Mouse (Mus musculus) embryo, embryonic 11 days (tissue): Measurements from ENCODE around the gene Sp6.

ENCODE experiments used
- DNase-seq: peaks from one replicate; pipeline ENCODE4 v3.0.0-alpha.2; 2015

Sp6 gene

DNA sequence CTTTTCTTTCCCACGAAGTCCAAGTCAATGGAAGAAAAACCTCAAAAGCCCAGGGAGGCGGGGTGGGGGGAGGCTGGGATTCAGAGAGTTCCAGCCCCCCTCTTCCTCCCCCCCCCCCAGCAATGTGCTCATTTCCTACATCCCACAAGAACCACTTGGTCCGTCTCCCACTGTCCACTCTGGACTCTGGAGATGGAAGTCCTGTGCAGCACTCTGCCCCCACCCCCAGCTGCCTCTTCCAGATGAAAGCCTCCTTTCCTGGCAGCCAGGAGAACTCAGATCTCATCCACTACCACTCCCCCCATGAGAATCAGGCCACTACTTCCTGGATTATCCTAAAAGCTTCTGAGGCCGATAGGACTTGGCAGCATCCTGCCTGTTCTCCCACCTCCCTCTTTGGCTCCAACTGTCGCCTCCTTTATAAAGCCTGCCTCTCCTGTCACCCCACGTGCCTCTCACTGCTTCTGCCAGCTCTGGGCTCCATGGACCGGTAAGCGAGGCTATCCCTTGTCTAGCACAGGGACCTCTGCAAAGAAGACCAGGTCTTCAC is at the start of gene Sp6:
Sp6 (plus strand) TSS at position 274 of the 550 bp plus-strand sequence.
- no peak for DNase-seq

DNA sequence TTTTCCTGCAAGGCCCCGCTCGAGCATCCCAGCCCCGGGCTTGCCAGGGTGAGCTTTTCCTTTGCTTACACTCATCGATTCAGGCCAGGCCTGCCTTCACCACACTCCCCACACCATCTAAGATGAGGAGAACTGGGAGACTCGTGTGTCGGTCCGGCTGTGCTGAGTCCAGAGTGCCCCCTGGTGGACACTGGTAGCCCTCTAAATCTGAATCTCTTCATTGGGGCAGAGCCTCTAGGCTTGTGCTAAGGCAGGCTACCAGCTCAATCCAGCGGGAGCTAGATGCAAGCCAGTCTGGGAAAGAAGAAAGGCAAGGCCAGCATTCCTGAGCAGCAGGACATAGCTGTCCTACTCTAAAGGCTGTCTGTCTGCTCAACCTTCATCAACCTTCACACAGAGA is 49.6 kb upstream of the Sp6 start:
- peak; percentile 88 for DNase-seq

DNA sequence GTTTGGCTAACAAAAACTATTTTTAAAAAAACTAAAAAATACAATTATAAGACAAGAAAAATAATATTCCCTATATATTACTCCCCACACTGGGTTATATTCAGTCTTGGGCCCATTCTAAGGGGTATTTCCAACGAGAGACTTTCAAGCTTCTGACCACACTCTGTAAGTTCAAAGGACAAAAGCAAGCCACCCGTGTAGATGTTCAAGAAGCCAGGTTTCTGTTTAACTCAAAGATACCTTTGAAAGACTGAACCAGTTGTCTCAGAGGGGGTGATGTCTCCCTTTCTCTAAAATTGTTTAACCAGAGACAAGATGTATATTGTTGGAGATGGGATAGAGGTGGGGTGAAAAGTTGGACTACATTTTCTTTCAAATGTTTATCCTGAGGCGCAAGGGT is 47.0 kb upstream of the Sp6 start:
- DNase-seq = no peak

DNA sequence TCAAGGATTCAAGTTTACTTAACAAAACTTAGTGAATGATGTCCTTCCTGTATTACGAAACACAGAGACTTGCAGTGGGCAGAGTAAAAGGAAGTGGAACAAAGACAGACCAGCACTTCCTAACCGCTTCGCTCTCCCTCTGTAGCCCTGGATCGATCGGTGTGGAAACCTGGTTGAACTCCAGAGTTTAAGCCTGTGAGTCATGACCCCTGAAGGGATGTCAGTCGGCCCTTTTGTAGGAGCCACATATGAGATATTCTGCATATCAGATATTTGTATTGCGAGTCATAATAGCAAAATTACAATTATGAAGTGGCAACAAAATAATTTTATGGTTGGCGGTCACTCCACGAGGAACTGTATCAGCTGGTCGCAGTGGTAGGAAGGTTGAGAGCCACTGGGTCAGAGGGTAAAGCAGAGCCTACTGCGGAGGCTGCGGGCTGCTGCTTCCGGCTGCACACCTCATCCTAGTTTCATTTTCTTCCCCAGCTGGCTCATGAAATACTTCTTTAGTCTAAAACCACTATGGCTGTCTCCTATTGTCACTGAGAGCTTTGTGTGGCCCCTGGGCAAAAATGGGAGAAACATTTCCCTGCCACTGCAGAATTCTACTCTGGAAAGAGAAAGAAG is 46.2 kb upstream of the Sp6 start:
- no peak for DNase-seq

DNA sequence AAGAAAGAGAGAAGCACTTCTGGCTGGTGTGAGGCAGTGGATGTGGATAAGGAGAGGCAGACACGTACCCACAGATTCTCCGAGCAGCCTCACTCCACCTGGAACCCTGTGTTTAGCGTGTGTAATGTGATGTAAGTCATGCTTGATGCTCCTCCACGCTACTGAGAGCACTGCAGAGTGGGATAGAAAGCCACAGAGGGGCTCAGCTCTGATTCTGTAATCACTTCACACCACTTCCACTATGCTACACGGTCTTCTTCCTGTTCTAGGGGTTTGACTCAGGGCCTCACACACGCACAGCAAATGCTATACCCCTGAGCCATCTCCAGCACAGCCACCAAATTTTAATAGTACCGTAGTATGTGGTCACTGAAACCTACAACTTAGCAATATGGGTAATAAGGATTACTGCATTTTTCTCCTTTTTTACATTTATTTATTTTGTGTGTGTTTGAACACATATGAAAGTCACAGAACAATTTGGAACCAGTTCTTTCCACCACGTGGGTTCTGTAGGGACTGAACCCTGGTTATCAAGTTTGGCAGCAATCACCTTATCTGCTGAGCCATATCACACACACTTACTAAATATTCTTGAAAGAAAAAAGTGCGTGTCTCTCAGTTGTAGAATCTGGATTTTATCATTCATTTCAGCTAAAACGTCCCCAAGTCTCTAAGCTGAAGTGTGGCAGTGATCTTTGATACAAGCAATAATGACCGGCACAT is 45.5 kb upstream of the Sp6 start:
- DNase-seq = no peak

DNA sequence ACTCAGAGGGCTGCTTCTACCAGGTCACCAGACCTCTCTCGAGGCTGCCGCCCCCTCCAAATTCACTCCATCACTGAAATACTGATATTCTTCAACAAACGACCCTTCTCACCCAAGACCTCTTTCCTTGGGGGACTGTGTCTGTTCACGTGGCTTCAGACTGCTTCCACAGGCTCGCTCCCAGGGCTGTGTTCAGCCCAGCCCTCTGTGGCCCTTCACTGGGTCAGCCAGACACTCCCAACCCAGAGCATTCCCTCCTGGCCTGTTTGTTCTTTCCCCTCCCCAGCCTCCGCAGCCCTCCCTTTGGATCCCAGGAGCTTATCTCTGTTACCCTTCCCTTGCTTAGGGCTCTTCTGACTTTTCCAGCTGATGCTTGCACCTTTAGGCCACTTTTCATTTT is 44.7 kb upstream of the Sp6 start:
- DNase-seq = no peak

DNA sequence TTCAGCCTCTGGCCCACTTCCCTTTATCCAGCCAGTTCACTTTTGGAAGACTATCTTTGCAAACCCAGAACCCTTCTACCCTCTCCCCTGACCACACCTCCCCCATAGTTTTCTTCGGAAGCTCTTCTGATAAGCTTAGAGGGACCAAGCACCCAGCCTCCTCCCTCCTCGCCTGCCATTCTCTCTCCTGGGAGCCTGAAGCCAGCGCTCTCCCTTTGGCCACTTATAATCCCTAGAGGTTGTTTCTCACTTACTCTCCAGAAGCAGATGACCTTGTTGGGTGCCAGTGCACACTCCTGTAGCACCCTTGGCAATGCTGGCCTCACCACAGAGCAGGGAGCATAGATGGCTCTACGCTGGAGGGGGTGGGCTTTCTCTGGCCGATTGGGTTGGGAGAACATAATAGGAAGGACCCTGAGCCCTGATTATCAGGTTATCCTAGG is 43.9 kb upstream of the Sp6 start:
- DNase-seq = no peak

DNA sequence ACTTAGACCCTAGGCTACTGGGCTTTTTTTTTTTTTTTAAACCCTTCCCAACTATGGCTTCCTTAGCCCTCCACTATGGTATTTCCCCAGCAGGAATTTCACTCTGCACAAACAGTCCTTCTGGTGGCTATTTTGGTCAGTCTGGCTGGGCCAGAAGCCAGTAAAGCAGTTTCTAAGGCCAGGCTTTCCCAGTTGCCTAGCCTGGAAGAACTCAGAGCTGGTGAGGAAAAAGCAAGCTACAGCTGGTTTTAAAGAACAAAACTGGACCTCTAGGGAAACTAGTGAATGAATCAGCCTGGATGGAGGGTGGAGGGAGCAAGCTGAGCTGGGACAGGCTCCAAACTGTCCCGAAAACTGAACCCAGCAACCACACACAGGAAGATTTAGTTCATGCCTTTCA is 43.4 kb upstream of the Sp6 start:
- DNase-seq = no peak

DNA sequence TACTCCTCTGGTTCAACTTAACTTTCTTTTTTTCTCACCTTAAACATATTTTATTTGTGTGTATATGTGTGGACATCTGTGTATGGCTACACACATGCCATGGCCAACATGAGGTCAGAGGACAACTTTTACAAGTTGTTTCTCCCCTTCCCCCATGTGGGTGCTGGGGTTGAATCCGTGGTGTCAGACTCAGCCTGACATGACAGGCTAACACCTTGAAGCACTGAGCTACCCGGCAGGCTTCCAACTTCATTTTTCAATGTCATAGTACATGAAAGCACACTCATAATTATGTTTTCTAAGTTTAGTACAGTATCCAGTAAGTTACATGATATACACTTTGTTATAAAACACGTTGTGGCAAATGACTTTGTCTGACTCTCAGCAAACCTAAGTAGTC is 42.9 kb upstream of the Sp6 start:
- DNase-seq = no peak

DNA sequence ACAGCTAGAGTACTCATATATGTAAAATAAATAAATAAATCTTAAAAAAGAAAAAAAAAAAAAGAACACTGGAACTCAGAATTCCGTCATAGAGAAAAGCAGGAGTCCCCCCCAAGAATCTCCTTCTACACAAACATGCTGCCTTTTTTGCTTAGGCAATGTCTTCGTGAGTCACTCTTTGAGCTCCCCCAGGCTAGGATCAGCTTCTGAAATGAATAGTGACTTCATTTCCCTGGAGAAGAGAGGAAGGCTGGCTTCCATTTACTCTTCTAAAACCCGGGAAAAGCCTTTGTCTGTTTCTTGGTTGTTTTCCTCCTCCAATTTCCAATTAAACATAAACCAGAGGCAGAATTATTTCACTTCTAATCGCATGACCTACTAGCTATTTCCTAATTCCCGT is 40.3 kb upstream of the Sp6 start:
- no peak for DNase-seq

DNA sequence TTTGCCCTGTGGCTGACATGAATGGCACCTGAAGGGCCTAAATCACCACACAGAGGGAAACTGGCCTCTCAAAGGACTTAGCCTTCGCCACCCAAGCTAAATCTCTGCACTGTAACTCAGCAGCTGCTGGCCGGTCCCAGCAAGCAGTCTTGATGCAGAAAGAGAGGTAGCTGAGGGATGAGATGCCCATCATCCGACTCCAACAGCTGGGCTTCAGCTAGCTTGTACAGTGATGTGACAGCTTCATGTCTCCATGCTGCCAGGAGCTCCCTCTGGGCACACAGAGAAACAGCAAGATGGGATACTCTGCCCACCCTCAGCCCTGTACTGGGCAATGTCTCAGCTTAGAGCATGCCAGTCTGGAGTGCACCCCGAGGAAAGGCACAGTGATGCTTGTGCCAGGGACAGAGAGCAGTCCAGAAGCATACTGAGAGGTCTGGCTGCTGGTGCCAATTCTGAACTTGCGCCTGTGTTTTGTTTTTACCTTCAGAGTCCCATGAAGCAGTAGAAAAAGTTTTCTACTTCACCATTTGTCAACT is 39.7 kb upstream of the Sp6 start:
- DNase-seq = no peak

DNA sequence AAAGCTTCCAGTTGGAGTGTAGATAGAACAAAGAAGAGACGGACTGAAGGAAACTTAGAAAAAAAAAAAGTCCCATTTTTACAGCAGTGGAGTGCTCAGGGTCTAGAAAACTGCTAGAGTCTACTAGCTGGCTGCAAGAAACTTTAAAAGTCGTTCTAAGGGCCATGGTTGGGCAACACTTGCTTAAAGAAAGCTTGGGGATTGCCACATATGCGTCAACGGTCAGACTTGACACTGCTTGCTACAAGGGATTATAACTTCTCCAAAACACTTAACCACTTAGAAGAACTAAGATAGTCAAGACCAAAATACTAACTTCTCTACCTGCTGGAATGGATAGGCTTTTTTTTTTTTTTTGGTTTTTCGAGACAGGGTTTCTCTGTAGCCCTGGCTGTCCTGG is 38.4 kb upstream of the Sp6 start:
- no peak for DNase-seq

DNA sequence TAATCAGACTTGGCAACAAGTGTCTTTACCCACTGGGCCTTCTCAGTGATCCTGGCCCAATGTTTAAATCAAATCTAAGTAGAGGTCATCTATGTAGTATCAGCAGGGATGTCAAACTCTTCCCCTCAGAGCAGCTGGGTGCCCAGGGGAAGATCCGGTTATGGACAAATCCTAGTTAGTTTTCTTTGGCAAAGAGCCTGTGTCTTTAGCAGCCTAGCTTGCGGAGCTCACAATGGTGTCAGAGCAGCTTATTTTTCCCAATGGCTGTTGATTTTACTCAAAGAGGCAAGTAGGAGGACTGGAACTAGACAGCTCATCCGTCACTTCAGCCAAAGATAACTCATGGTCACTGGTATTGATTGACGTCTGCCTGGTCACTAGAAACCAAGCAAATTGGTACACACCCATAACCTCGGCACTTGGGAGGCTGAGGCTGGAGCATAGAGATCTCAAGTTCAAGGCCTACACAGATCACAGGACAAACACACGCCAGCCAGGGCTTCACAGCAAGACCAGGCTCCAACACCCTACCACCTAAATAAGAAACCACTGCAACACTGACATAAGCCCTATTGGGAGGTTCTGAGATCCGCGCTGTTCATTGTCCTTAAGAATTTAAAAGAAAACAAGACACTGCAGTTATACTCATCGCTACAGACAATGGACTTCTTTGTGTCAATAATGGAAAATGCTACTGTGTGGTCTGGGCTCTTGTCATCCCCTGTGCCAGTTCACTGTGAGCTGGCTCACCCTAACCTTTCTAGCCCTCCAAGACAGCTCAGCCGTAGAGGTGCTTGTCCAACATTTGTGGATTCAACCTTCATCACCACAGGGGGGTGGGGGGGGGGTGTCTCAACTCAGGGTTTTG is 37.4 kb upstream of the Sp6 start:
- no peak for DNase-seq

DNA sequence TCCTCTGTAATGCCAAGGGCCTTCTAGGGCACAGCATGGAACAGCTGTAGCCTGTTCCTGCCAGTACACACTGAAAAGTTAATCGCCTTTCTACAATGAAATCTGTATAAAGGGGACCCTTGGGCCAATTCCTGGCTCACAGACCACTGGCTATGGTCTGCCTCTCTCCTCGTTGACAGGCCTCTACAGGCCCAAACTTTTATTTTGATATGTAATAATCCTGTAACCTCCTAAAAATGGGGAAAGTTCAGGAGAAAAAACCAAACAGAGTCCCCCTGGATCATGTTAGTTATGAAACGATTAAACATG is 36.9 kb upstream of the Sp6 start:
- no peak for DNase-seq

DNA sequence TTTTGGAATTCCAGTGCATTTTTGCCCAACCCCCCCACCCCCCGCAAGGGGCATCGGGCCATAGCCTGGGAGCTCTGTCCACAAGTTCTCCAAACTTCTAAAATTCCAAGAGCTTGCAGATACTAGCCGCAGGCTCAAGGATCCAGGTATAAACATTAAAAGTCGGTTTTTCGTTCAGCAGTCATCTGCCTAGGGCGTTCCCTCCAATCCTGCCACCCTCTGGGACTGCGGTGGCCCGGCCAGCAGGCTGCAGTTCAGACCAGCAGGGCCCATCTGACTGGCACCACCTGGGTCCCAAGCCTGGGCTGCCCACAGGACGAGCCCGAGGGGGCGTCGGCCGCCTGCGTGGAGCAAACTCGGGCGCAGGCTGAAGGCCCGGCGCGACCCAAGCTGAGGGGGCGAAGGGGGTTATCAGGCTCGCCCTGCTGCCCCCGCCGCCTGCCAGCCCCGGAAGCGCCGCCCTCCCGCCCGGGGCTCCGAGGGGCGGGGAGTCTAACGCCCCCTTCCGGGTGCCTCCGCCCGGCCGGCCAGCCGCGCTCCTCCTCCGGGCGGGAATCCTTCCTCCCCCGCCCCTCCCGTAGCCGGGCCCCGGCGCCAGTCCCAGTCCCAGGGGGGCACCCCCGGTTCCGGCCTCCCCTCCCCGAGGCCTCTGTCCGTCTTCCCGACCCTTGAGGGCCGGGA is 36.1 kb upstream of the Sp6 start:
- peak; percentile 94 for DNase-seq

DNA sequence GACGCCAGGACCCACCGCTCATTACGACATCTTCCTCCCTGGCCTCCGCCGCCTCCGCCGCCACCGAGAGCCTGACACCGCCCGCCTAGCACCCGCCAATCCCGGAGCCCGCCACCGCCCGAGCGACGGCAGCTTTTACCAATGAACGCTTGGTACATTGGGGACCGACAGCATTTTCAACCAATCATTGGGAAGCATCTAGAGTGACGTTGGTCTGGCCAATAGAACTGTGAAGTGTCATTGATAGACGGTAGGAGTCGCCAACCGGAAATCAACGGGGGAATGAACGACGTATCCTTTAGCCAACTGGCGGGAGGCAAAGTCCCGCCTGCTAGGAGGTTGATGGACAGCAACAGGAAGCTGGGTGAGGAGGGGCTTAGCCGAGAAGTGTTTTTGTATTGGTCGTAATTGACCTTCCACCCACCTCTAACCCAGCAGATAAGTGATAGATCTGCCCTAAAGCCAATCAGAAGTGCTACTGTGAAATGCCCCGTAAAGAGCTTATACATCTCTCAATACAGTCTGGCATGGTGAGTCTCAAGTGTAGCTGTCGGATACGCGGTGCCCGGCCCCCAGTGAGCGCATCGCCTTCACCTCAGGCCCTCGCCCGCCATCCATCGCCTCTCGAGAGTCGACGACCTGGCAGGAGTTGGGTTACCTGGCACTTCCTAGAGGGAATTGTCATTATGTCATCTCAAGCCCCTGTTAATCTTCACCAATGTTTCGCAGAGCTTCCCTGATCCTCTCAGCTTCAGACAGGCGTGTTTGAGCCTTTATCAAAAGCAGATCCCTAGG is 35.4 kb upstream of the Sp6 start:
- DNase-seq = peak; percentile 99

DNA sequence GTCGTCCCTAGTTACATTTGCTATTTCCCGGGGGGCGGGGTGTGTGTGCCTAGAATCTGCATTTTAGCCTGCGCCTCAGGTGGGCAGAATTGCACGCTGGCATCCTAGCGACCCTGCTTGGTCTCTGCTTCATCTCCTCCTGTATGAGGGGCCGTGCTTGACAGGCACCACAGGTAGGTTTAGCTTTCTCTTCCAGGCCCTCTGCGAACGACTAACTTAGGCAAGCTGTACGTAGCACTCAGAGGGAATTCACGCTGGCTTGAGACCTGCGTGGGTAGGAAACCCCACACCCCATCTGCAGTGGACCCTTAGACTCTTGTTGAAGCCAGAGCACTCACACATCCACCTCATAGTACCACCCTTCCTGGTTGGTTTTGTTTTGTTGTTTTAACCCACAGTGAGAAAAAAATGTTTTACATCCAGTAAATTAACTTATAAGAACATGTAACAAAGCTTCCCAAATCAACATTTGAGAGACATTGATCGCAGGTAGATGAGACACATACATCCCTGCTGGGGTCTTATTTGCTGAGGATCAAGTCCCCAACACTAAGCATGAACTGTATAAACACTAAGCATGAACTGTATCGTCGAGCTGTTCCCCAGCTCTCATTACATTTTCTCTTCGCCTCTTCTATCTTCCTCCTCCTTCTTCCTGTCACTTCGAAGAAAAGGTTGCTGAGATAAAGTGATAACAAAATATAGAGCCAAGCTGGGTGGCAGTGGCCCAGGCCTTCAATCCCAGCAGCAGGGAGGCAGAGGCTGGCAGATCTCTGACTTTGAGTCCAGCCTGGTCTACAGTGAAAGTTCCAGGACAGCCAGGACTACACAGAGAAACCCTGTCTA is 34.6 kb upstream of the Sp6 start:
- no peak for DNase-seq

DNA sequence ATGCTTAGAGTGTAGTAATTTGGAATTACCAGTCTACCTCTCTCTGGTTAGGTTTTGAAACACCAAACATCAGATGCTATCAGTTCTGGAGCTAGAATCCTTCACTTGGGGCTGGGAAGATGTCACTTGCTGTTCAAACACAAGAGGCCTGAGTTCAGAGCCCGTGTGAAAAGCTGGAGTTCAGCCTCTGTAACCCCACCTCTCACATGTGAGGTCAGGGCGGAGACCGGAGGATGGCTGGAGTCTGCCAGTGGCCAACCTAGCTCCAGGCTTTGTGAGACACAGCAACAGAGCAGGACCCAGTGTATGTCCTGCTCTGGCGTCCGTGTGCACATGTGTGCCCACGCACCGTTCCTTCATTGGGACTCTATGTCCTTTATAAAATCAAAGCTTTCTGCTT is 33.9 kb upstream of the Sp6 start:
- no peak for DNase-seq

DNA sequence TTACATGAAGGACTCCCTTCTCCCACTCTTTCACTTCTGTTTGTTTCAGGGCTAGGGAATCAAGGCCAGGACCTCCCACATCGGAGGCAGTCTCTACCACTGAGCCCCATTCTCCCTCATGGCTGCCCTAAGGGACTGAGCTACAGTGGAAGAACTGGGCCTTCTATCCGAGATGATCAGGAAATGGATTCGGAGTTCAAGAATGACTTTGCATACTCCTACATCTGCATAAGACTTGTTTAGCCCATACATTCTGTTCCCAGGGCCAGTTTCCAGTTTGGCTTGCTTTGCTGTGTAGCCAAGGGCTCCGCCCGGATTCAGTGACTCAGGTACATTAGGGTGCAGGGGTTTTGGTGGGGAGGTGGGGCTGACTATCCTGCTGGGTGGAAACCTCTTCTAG is 33.2 kb upstream of the Sp6 start:
- DNase-seq = no peak

DNA sequence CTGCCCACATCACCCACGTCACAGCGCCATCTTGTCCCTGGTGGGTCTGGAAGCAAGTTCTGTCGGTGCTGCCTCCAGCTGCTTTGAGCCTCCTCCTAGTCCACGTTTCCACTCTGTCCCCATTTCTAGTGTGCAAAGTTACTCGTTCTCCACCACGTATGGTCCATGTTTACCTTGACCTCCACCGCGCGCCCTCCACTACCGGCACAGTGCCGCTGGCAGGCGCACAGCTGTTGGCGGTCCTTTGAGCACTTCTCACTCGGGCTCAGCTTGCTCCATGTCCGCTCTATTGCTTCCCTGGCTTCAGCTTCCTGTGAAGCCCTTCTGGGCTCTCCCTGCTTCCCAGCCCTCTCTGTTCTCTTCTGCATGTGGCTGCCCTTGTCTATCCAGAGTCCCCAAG is 31.7 kb upstream of the Sp6 start:
- DNase-seq = no peak

DNA sequence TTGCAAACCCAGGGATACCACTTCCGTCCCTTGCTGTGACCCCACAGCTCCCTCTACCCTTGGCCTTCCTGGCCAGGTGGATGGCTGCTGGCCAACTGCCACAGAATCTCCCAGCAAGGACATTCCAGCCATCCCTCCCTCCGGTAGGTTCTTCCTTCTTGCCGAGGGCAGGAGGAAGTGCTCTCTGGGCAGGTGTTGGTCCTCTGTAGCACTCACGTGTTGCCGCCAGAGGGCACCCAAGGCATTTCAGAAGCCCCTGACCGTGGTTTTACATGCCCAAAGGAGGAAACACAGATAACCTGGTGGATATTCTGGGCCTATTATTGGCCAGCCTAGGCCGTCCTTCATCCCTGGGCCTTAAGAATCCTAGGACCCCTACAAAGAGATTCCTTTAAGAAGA is 30.8 kb upstream of the Sp6 start:
- DNase-seq = peak; percentile 90
